Mouse (Mus musculus) mature B cell (primary cell): Measurements from ENCODE around the gene Sfxn5.

Experiments used
- in situ Hi-C: fragments of 300-500 bp; cut with MboI; formaldehyde crosslinking; loops from 2 replicates; pipeline ENCODE4 v1.14.3; 2019

Sfxn5 gene

GRCm38 (mm10) chr6:85334251-85334650, 1.0 kb upstream of the Sfxn5 start:
- in situ Hi-C loops: no loop called here

GRCm38 (mm10) chr6:85333732-85334131, 510 bp upstream of the Sfxn5 start:
- in situ Hi-C loops: no loop called here

- in situ Hi-C loops: no loop called here
Measured at GRCm38 (mm10) chr6:85332351-85332999, 747 bp downstream of the Sfxn5 start.

- in situ Hi-C loops: no loop called here
Measured at GRCm38 (mm10) chr6:85331736-85332135, 1.5 kb downstream of the Sfxn5 start.

GRCm38 (mm10) chr6:85331221-85331735, 1.9 kb downstream of the Sfxn5 start:
- in situ Hi-C loops: no loop called here

GRCm38 (mm10) chr6:85329666-85330185, 3.5 kb downstream of the Sfxn5 start:
- in situ Hi-C loops: no loop called here

GRCm38 (mm10) chr6:85326564-85326963, 6.7 kb downstream of the Sfxn5 start:
- in situ Hi-C loops: no loop called here

GRCm38 (mm10) chr6:85325109-85325508, 8.1 kb downstream of the Sfxn5 start:
- in situ Hi-C loops: no loop called here

DNA sequence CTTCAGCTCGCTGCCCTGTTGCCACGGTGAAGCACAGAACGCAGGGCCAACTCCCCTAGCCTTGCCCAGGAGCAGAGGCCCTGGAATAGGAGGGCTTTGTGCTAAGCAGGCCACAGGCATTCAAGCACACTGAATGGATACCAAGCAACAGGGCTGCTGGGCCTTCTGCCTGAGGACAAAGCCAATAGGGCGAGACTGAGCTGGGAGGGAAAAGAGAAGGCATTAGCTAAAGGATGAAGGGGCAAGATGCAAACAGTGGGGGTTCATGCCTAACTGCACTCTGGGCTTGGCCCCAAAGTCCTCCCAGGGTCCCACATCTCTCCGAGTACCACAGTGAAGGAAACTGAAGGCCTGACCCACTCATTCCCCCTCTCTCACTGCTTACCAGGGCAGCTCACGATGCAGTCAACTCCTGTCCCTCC, 12.8 kb downstream of the Sfxn5 start:
- in situ Hi-C loops: no loop called here

DNA sequence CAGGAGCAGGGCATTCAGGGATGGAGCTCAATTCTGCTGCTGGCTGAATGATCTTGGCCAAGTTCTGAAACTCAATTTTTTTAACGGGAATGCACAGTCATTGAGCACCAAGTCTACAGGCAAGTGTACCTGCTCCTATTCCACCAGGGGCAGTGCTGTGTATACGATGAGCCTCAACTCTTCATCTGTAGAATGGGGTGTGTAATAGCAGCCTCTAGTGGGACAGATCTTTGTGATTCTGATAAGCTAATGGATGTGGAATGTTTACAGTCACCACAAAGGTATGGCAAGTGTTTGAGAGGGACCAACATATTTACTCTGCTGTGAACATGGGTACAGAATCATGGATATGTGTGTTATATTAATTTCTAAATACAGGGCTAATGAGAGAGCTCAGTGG, 17.0 kb downstream of the Sfxn5 start:
- in situ Hi-C loops: no loop called here

GRCm38 (mm10) chr6:85314064-85314798, 19.0 kb downstream of the Sfxn5 start:
- in situ Hi-C loops: no loop called here

- in situ Hi-C loops: no loop called here
Measured at GRCm38 (mm10) chr6:85307894-85308293, 25.3 kb downstream of the Sfxn5 start.

GRCm38 (mm10) chr6:85306375-85306774, 26.8 kb downstream of the Sfxn5 start:
- in situ Hi-C loops: no loop called here

DNA sequence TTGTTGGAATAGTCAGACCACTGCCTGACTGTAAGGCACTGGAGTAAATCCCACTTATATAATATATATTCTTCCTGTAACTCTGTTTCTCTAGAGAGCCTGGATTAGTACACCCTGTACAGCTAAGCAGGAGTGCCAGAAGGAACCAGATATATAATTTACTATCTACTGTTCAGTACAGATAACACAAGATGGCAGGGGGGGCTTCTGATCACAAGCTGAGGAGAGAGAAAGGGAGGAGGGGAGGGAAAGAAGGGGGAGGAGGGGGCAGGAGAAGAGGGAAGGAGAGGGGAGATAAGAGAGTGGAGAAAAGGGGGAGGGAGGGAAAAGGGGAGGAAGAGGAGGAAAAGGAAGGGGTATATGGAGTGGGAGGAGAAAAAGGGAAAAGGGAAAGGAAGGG, 27.4 kb downstream of the Sfxn5 start:
- in situ Hi-C loops: no loop called here

DNA sequence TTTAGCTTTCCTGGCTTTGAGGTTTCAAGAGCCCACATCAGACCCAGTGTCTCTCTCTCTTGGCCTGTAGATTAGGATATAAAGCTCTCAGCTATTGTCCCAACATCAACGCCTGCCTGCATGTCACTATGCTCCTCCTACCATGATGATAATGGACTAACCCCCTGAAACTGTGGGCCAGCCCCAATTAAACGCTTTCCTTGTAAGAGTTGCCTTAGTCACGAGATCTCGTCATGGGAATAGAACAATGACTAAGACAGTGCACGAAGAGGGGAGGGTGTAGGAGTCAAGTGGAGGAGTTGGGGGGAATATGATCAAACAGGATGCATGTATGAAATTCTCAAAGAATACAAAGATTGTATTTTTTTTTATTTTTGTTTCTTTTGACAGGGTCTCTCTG, 28.3 kb downstream of the Sfxn5 start:
- in situ Hi-C loops: no loop called here

DNA sequence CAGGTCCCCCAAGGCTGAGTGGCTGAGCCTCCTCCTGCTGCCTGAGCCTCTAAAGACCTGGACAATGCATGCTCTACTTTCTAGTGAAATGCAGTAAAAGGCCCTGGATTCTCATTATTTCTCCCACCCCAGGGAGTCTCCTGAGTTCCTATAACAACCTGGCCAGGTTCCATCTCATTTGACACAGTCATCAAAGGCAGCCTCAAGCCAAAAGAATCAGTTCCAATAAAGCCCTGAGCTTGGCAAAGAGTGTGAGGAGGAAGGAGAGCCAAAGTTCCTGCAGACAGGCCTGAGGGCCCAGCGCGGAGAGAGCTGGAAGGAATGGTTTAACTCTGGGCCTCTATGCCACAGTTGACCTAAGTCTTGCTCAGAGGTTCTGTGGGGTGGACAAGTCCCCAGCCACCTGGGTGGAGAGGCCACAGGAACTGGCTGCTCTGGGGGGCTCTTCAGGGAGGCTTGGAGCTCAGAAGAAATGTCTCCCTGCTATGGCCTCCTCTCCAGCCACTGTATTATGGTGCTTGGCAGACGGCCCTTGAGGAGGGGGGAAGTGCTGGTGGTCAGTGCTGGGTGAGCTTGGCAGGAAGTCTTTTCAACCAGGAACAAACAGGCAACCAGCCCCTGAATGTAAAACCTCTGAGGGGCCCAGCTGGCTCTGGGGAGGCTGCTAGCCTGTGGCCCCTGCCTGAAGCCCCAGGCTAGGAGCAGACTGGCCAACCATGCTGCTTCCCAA, 30.7 kb downstream of the Sfxn5 start:
- in situ Hi-C loops: no loop called here

GRCm38 (mm10) chr6:85295384-85296167, 37.6 kb downstream of the Sfxn5 start:
- in situ Hi-C loops: no loop called here

GRCm38 (mm10) chr6:85294004-85294379, 39.2 kb downstream of the Sfxn5 start:
- in situ Hi-C loops: no loop called here

DNA sequence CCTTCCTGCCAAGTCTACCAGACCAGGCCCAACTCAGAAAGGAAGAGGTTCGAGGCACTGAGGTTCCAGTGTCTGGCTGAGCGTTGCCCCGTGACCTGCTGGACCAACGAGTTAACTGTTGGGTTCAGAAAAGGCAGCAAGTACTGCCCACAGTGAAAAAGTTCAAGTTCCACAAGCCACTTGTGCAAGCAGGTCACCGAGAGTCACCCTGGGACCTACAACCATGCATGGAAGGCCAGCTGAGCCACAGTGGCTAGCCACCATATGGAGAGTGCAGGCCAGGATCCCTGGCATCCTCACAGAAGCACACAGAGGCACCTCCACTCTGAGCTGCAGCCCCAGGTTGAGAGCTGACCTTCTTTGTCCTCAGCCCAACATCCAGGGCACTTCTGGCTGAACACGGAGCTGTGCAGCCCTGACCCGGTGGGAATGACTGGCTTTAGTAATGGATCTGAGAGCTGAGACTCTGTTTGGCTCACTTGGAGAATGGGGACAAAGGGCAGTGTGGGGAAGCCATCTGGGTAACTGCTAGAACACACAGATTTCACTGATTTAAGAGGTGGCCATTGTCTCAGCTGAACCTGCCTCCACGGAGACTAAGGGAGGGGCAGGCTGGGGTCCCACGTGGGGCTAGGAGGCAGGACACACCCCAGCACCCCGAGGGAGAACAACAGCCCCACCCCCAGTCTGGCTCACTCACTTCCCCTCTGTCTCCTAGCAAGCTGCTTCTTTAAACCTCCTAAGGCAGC, 39.8 kb downstream of the Sfxn5 start:
- in situ Hi-C loops: no loop called here

DNA sequence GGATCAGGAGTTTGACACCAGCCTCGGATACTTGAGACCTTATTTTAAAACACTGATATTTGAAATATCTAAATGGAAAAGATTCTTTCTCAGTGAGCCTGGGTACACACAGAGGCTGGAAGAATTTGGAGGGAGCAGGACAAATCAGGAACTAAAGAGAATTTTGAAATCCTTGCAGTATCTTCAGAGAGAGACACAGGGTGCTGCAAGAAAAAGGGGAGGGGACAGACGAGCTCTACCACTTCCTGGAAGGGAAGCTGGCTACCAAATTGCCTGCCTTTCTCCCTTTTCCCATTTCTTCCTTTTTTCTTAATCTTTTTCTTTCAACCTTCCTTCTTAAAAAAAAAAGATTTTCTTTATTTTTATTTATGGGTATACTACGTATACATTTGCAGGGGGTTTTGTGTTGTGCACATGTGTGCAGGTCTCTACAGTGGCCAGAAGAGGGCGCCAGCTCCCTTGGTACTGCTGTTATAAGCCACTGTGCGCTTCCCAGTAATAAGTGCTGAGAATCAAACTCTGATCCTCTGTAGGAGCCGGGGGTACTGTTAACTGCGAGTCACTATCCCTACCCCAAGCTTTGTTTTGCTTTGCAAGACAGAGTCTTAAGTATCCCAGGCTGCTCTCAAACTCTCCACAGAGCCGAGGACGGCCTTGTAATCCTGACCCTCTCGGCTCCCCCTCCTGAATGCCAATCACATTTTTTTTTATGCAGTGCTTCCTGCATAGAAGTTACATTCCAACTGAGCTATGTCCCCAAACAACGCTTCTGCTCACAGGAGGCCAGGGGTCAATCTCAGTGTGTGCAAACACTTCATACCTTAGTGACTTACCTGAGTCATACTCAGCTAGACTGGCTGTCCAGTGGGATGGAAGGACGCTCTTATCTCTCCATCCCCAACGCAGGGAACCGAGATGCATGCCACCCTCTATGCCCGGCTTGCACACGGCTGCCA, 42.1 kb downstream of the Sfxn5 start:
- in situ Hi-C loops: no loop called here
